Mouse (Mus musculus) stomach, embryonic 15.5 days (tissue): ENCODE results near the gene Urb1. TPM values are rescaled to one million over a fixed set of nuclear protein-coding genes. Genes with fewer than 3 reads are reported as not detected.

Experiments used
- ATAC-seq: fragments of 200-750 bp; cut with Nextera tagmentation; 2 replicates; pipeline ENCODE4 v1.8.0; 2017; ENCODE audit warnings: low read depth, moderate number of reproducible peaks, moderate TSS enrichment; ENCODE audit not compliant: insufficient read depth, low FRiP score
- H3K27ac ChIP-seq: fragments of 300-500 bp; sonication (generic); 2 replicates; pipeline ENCODE4 v1.5.1; 2015; ENCODE audit warnings: mild to moderate bottlenecking, inconsistent platforms
- H3K27me3 ChIP-seq: fragments of 300-500 bp; sonication (generic); replicated peaks from 2 replicates; pipeline ENCODE4 v1.6.1; 2015; ENCODE audit warnings: inconsistent platforms
- H3K36me3 ChIP-seq: fragments of 300-500 bp; sonication (generic); 2 replicates; pipeline ENCODE4 v1.6.1; 2015; ENCODE audit warnings: inconsistent platforms
- H3K4me1 ChIP-seq: fragments of 300-500 bp; sonication (generic); 2 replicates; pipeline ENCODE4 v1.6.1; 2015; ENCODE audit warnings: inconsistent platforms
- H3K4me2 ChIP-seq: fragments of 300-500 bp; sonication (generic); 2 replicates; pipeline ENCODE4 v1.6.1; 2015; ENCODE audit warnings: mild to moderate bottlenecking, inconsistent platforms
- H3K4me3 ChIP-seq: fragments of 300-500 bp; sonication (generic); replicated peaks from 2 replicates; pipeline ENCODE4 v1.5.1; 2015; ENCODE audit warnings: inconsistent platforms
- H3K9ac ChIP-seq: fragments of 300-500 bp; sonication (generic); 2 replicates; pipeline ENCODE4 v1.6.1; 2015; ENCODE audit warnings: inconsistent platforms
- H3K9me3 ChIP-seq: fragments of 300-500 bp; sonication (generic); 2 replicates; pipeline ENCODE4 v1.6.1; 2016; ENCODE audit warnings: inconsistent platforms
- WGBS: fragments of 180-500 bp; shearing (Covaris S2); methylation state at CpG from one replicate; pipeline ENCODE4 v1.1.7; 2015; 5-methylcytosine and 5-hydroxymethylcytosine counted together
- polyA plus RNA-seq: library from polyadenylated mRNA; unstranded; fragments of >200 nt; fragmentation: Nextera tagmentation; extraction: Ambion mirVana; gene quantifications from 2 replicates; pipeline ENCODE4 v1.2.1, GENCODE M21; 2015

Urb1 gene
- polyA plus RNA-seq, 1 experiment from 2014 or later: 6.4 TPM

GRCm38 (mm10) chr16:90822284-90822935 is 12.2 kb upstream of the Urb1 start:
- Histone ChIP-seq H3K4me3 (no peak overlapping the region), H3K4me1 (no peaks in the 10 kb centered on the region), H3K9me3 (no peaks in the 10 kb centered on the region), H3K4me2 (no peak overlapping the region), H3K9ac (no peak overlapping the region), H3K27me3 (no peaks in the 10 kb centered on the region), H3K27ac (no peak overlapping the region), H3K36me3 (no peaks in the 10 kb centered on the region)
- WGBS: 82% methylated on average over 10 of the region's 10 CpGs
- ATAC-seq: peak; percentile 71

GRCm38 (mm10) chr16:90821046-90821697 is 11.0 kb upstream of the Urb1 start:
- no peak overlapping the region for H3K4me2 ChIP-seq
- no peaks in the 10 kb centered on the region for H3K9me3 ChIP-seq
- H3K4me3 ChIP-seq: no peak overlapping the region
- WGBS: 64% methylated on average over 14 of the region's 14 CpGs
- no peaks in the 10 kb centered on the region for H3K27me3 ChIP-seq
- peak overlapping the region; percentile 69 for H3K27ac ChIP-seq
- peak; percentile 69 for ATAC-seq
- no peak overlapping the region for H3K9ac ChIP-seq
- H3K36me3 ChIP-seq: no peaks in the 10 kb centered on the region
- no peaks in the 10 kb centered on the region for H3K4me1 ChIP-seq

GRCm38 (mm10) chr16:90820326-90820725 is 10.1 kb upstream of the Urb1 start:
- no peaks in the 10 kb centered on the region for H3K9me3 ChIP-seq
- peak overlapping the region; percentile 69; the same call in 1 of the 2 replicates for H3K27ac ChIP-seq
- H3K36me3 ChIP-seq: no peaks in the 10 kb centered on the region
- H3K27me3 ChIP-seq: no peaks in the 10 kb centered on the region
- H3K4me3 ChIP-seq: no peak overlapping the region
- H3K4me2 ChIP-seq: no peak overlapping the region
- peak; percentile 23; the same call in 1 of the 2 replicates for ATAC-seq
- H3K4me1 ChIP-seq: no peaks in the 10 kb centered on the region
- no peak overlapping the region for H3K9ac ChIP-seq
- WGBS: 70% methylated on average over 6 of the region's 6 CpGs

GRCm38 (mm10) chr16:90812086-90812485 is 1.9 kb upstream of the Urb1 start:
- peaks cover 15% of the 10 kb centered on the region; the same call in 1 of the 2 replicates for H3K4me1 ChIP-seq
- no peak overlapping the region for H3K4me2 ChIP-seq
- no peaks in the 10 kb centered on the region for H3K9me3 ChIP-seq
- no peak overlapping the region for H3K4me3 ChIP-seq
- no peak for ATAC-seq
- H3K9ac ChIP-seq: no peak overlapping the region
- whole genome bisulfite sequencing: 77% methylated on average over 5 of the region's 5 CpGs
- H3K36me3 ChIP-seq: no peaks in the 10 kb centered on the region
- H3K27me3 ChIP-seq: no peaks in the 10 kb centered on the region
- H3K27ac ChIP-seq: no peak overlapping the region

GRCm38 (mm10) chr16:90810716-90811256 is 573 bp upstream of the Urb1 start:
- H3K36me3 ChIP-seq: no peaks in the 10 kb centered on the region
- ATAC-seq: no peak
- 45% methylated on average over 11 of the region's 11 CpGs for WGBS
- H3K9me3 ChIP-seq: no peaks in the 10 kb centered on the region
- no peaks in the 10 kb centered on the region for H3K27me3 ChIP-seq
- H3K4me3 ChIP-seq: peak overlapping the region; percentile 89
- H3K9ac ChIP-seq: peak overlapping the region; percentile 22; the same call in 1 of the 2 replicates
- H3K4me2 ChIP-seq: peak overlapping the region; percentile 76
- H3K4me1 ChIP-seq: peaks cover 15% of the 10 kb centered on the region; the same call in 1 of the 2 replicates
- H3K27ac ChIP-seq: peak overlapping the region; percentile 61; the same call in 1 of the 2 replicates

GRCm38 (mm10) chr16:90804466-90804865 is 5.7 kb downstream of the Urb1 start:
- peaks cover 10% of the 10 kb centered on the region; the same call in 1 of the 2 replicates for H3K36me3 ChIP-seq
- H3K4me2 ChIP-seq: no peak overlapping the region
- no peaks in the 10 kb centered on the region for H3K27me3 ChIP-seq
- ATAC-seq: no peak
- H3K4me1 ChIP-seq: peaks cover 6% of the 10 kb centered on the region; the same call in 1 of the 2 replicates
- H3K9ac ChIP-seq: no peak overlapping the region
- H3K4me3 ChIP-seq: no peak overlapping the region
- 93% methylated on average over 5 of the region's 5 CpGs for WGBS
- no peak overlapping the region for H3K27ac ChIP-seq
- no peaks in the 10 kb centered on the region for H3K9me3 ChIP-seq

- H3K36me3 ChIP-seq: peaks cover 13% of the 10 kb centered on the region
- H3K9ac ChIP-seq: no peak overlapping the region
- no peaks in the 10 kb centered on the region for H3K9me3 ChIP-seq
- no peaks in the 10 kb centered on the region for H3K27me3 ChIP-seq
- no peaks in the 10 kb centered on the region for H3K4me1 ChIP-seq
- no peak overlapping the region for H3K4me3 ChIP-seq
- no peak for ATAC-seq
- WGBS: 86% methylated on average over 3 of the region's 3 CpGs
- H3K27ac ChIP-seq: no peak overlapping the region
- no peak overlapping the region for H3K4me2 ChIP-seq
Measured at GRCm38 (mm10) chr16:90801928-90802327, 8.3 kb downstream of the Urb1 start.

- Histone ChIP-seq H3K27ac (no peak overlapping the region), H3K36me3 (peaks cover 16% of the 10 kb centered on the region), H3K4me1 (no peaks in the 10 kb centered on the region), H3K9me3 (no peaks in the 10 kb centered on the region), H3K27me3 (no peaks in the 10 kb centered on the region), H3K4me2 (no peak overlapping the region), H3K4me3 (no peak overlapping the region), H3K9ac (no peak overlapping the region)
- 93% methylated on average over 5 of the region's 5 CpGs for WGBS
- no peak for ATAC-seq
Measured at GRCm38 (mm10) chr16:90801251-90801650, 9.0 kb downstream of the Urb1 start.

- no peak overlapping the region for H3K4me3 ChIP-seq
- ATAC-seq: no peak
- H3K27me3 ChIP-seq: no peaks in the 10 kb centered on the region
- H3K27ac ChIP-seq: no peak overlapping the region
- WGBS: 85% methylated on average over 10 of the region's 10 CpGs
- no peak overlapping the region for H3K9ac ChIP-seq
- no peaks in the 10 kb centered on the region for H3K4me1 ChIP-seq
- H3K4me2 ChIP-seq: no peak overlapping the region
- peaks cover 26% of the 10 kb centered on the region for H3K36me3 ChIP-seq
- no peaks in the 10 kb centered on the region for H3K9me3 ChIP-seq
Measured at GRCm38 (mm10) chr16:90799840-90800239, 10.4 kb downstream of the Urb1 start.

GRCm38 (mm10) chr16:90798848-90799247 is 11.4 kb downstream of the Urb1 start:
- Histone ChIP-seq H3K27me3 (no peaks in the 10 kb centered on the region), H3K9me3 (no peaks in the 10 kb centered on the region), H3K4me2 (no peak overlapping the region), H3K36me3 (peaks cover 32% of the 10 kb centered on the region), H3K27ac (no peak overlapping the region), H3K4me1 (no peaks in the 10 kb centered on the region), H3K9ac (no peak overlapping the region), H3K4me3 (no peak overlapping the region)
- no peak for ATAC-seq
- 82% methylated on average over 5 of the region's 5 CpGs for WGBS

GRCm38 (mm10) chr16:90798446-90798845 is 11.8 kb downstream of the Urb1 start:
- Histone ChIP-seq H3K36me3 (peaks cover 32% of the 10 kb centered on the region), H3K4me2 (no peak overlapping the region), H3K9ac (no peak overlapping the region), H3K27me3 (no peaks in the 10 kb centered on the region), H3K4me1 (no peaks in the 10 kb centered on the region), H3K4me3 (no peak overlapping the region), H3K9me3 (no peaks in the 10 kb centered on the region), H3K27ac (no peak overlapping the region)
- WGBS: 81% methylated on average over 8 of the region's 8 CpGs
- ATAC-seq: no peak

- Histone ChIP-seq H3K27ac (no peak overlapping the region), H3K4me3 (no peak overlapping the region), H3K9ac (no peak overlapping the region), H3K4me2 (no peak overlapping the region), H3K36me3 (peaks cover 38% of the 10 kb centered on the region), H3K4me1 (no peaks in the 10 kb centered on the region), H3K27me3 (no peaks in the 10 kb centered on the region), H3K9me3 (no peaks in the 10 kb centered on the region)
- ATAC-seq: no peak
Measured at GRCm38 (mm10) chr16:90794708-90795107, 15.5 kb downstream of the Urb1 start.
